Mouse (Mus musculus) intestine, embryonic 16.5 days (tissue): ENCODE data around the gene Repin1. TPM values are rescaled to one million over a fixed set of nuclear protein-coding genes. Genes with fewer than 3 reads are reported as not detected.

Source experiments
- ATAC-seq: fragments of 200-750 bp; cut with Nextera tagmentation; 2 replicates; pipeline ENCODE4 v1.8.0; 2017; ENCODE audit warnings: moderate TSS enrichment, moderate library complexity
- H3K27ac ChIP-seq: fragments of 300-500 bp; sonication (generic); 2 replicates; pipeline ENCODE4 v1.5.1; 2014; ENCODE audit warnings: mild to moderate bottlenecking, low read length
- H3K27me3 ChIP-seq: fragments of 300-500 bp; sonication (generic); replicated peaks from 2 replicates; pipeline ENCODE4 v1.6.1; 2014; ENCODE audit warnings: low read length, control low read depth, mixed read lengths; ENCODE audit not compliant: control insufficient read depth, insufficient read depth
- H3K36me3 ChIP-seq: fragments of 300-500 bp; sonication (generic); 2 replicates; pipeline ENCODE4 v1.6.1; 2014; ENCODE audit warnings: low read length, control low read depth; ENCODE audit not compliant: control insufficient read depth, insufficient read depth
- H3K4me1 ChIP-seq: fragments of 300-500 bp; sonication (generic); 2 replicates; pipeline ENCODE4 v1.6.1; 2014; ENCODE audit warnings: low read length, control low read depth, mixed read lengths; ENCODE audit not compliant: control insufficient read depth, insufficient read depth
- H3K4me2 ChIP-seq: fragments of 300-500 bp; sonication (generic); 2 replicates; pipeline ENCODE4 v1.6.1; 2014; ENCODE audit warnings: low read depth, low read length, control low read depth
- H3K4me3 ChIP-seq: fragments of 300-500 bp; sonication (generic); 2 replicates; pipeline ENCODE4 v1.5.1; 2014; ENCODE audit warnings: mild to moderate bottlenecking, low read length
- H3K9ac ChIP-seq: fragments of 300-500 bp; sonication (generic); 2 replicates; pipeline ENCODE4 v1.6.1; 2014; ENCODE audit warnings: low read depth, low read length
- H3K9me3 ChIP-seq: fragments of 300-500 bp; sonication (generic); 2 replicates; pipeline ENCODE4 v1.6.1; 2016; ENCODE audit warnings: low read length, control low read depth; ENCODE audit not compliant: control insufficient read depth
- WGBS: fragments of 180-500 bp; shearing (Covaris S2); extraction: QIAGEN DNeasy Blood & Tissue Kit; methylation state at CpG from one replicate; pipeline ENCODE4 v1.1.7; 2014; 5-methylcytosine and 5-hydroxymethylcytosine counted together
- polyA plus RNA-seq: library from polyadenylated mRNA; unstranded; fragments of >200 nt; fragmentation: Nextera tagmentation; extraction: Ambion mirVana; gene quantifications from 2 replicates; pipeline ENCODE4 v1.2.1, GENCODE M21; 2015

Gene Repin1
- polyA plus RNA-seq, 1 experiment from 2014 or later = 22.1 TPM

DNA sequence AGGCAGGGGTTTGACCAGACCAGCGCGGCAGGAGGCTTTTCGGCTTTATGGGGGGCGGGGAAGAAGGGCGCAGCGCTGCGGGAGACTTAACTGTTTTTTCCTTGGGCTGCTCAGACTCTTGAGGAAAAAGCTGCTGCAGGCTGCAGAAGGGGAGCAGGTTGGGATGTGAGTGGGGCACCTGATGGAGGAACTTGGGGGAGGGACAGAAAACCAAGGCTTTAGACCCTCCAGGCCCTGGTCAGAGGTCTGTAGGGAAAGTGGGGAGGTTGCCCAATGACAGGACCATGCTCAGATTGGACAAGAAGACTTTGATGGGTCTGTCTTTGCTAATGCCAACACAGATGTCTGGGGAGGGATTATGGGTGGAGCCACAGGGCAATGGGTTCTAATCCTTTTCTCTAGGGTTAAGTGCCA is 33.8 kb downstream of the Repin1 start:
- 5% methylated on average over 7 of the region's 7 CpGs for WGBS
- Histone ChIP-seq H3K36me3 (no peaks in the 10 kb centered on the region), H3K27ac (no peak overlapping the region), H3K9me3 (no peaks in the 10 kb centered on the region), H3K4me2 (peak overlapping the region; percentile 88), H3K4me3 (peak overlapping the region; percentile 56), H3K27me3 (peaks cover 19% of the 10 kb centered on the region), H3K4me1 (peaks cover 17% of the 10 kb centered on the region), H3K9ac (peak overlapping the region; percentile 70)
- ATAC-seq = no peak

DNA sequence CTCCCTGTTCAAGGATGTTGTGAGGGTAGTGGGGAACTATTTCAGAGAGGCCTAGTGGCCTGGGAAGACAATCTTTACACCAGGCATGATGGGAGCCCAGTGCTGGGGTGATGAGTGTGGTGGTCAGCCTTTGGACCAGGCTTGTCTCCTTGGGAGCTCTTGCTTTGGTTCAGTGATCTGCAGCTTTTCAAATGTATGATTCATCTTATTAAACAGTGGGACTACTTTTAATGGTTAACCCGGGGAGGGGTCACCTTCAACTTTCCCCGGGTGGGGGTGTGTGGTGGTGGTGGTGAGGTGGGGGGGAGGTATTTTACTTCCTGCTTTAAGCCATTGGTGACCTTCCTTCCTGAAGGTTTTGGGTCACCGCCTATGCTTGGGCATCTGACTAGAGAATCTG is 34.7 kb downstream of the Repin1 start:
- Histone ChIP-seq H3K9ac (no peak overlapping the region), H3K4me2 (no peak overlapping the region), H3K27ac (no peak overlapping the region), H3K4me3 (no peak overlapping the region), H3K27me3 (peaks cover 19% of the 10 kb centered on the region), H3K9me3 (no peaks in the 10 kb centered on the region), H3K36me3 (no peaks in the 10 kb centered on the region), H3K4me1 (peaks cover 17% of the 10 kb centered on the region)
- 64% methylated on average over 3 of the region's 3 CpGs for WGBS
- no peak for ATAC-seq

DNA sequence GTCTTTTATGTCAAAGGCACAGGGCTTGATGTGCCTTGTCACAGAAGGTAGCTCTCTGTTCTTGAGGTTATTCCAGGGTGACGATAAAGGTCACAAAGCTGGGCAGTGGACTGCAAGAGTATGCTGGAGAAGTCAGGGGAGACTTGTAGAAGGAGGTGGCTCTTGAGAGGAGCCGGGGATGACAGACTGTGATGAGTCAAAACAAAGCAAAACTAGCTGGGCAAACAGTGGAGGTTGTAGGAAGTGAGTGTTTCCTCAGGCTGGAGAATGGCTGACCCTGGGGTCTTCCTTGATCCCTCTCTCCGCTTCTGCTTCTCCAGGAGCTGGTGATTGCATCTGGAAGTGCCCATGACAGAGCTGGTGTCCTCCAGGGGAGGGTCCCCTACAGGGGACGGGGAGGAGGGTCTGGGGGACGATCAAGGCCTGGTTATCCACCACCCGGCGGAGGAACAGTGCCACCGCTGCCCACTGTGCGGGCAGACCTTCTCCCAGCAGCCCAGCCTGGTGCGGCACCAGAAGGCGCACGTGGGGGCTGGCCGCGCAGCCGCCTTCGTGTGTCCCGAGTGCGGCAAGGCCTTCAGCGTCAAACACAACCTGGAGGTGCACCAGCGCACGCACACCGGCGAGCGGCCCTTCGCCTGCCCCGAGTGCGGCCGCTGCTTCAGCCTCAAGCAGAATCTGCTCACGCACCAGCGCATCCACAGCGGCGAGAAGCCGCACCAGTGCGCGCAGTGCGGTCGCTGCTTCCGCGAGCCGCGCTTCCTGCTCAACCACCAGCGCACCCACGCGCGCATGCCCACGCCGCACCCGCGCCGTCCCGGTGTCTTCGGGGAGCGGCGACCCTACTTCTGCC is 35.4 kb downstream of the Repin1 start:
- Histone ChIP-seq H3K9me3 (no peaks in the 10 kb centered on the region), H3K4me1 (peaks cover 17% of the 10 kb centered on the region), H3K27me3 (peaks cover 19% of the 10 kb centered on the region), H3K36me3 (no peaks in the 10 kb centered on the region), H3K27ac (no peak overlapping the region), H3K4me3 (peak overlapping the region; percentile 52), H3K4me2 (peak overlapping the region; percentile 93), H3K9ac (peak overlapping the region; percentile 58)
- ATAC-seq = peak; percentile 34; the same call in 1 of the 2 replicates
- WGBS = 4% methylated on average over 54 of the region's 54 CpGs

DNA sequence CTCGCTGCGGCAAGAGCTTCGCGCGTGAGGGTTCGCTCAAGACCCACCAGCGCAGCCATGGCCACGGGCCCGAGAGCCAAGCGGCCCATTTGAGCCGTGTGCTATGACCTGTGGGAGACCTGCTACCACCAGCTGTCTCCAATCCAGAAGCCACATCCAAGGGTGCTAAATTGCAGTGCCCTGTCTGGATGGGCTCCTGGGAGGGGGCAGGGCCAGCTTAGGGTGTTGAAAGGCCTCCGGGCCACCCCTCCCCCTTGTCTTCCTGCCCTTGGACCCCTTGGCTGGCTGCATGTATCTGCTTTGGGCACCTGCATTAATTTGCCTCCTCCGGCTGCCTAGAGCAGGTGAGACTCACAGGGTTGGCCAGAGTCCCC is 36.0 kb downstream of the Repin1 start:
- 12% methylated on average over 13 of the region's 13 CpGs for WGBS
- peak overlapping the region; percentile 58 for H3K9ac ChIP-seq
- peak overlapping the region; percentile 52 for H3K4me3 ChIP-seq
- peak; percentile 32; the same call in 1 of the 2 replicates for ATAC-seq
- no peak overlapping the region for H3K27ac ChIP-seq
- peaks cover 17% of the 10 kb centered on the region for H3K4me1 ChIP-seq
- H3K36me3 ChIP-seq = no peaks in the 10 kb centered on the region
- H3K9me3 ChIP-seq = no peaks in the 10 kb centered on the region
- peaks cover 19% of the 10 kb centered on the region for H3K27me3 ChIP-seq
- peak overlapping the region; percentile 93 for H3K4me2 ChIP-seq

DNA sequence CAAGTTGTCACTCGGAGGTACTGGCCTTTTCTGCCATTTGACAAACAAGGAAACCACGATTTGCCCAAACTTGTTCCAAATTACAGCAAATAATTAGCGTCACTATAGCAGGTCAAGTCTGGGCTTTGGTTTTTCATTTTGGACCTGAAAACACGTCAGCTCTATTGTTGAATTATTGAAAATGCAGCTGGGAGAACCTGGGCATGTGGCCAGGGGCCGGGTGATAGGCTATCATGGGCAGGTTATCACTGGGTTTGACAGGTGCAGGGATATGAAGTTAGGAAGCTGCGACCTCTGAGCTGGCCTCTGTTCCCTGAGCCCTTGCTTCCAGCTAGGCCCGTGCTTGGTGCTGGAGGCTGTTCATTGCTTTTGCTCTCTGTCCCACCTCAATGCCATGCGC is 37.1 kb downstream of the Repin1 start:
- 88% methylated on average over 8 of the region's 8 CpGs for WGBS
- Histone ChIP-seq H3K27me3 (peaks cover 19% of the 10 kb centered on the region), H3K4me1 (peaks cover 17% of the 10 kb centered on the region), H3K9ac (no peak overlapping the region), H3K36me3 (no peaks in the 10 kb centered on the region), H3K9me3 (no peaks in the 10 kb centered on the region), H3K27ac (no peak overlapping the region), H3K4me3 (no peak overlapping the region), H3K4me2 (no peak overlapping the region)
- no peak for ATAC-seq

DNA sequence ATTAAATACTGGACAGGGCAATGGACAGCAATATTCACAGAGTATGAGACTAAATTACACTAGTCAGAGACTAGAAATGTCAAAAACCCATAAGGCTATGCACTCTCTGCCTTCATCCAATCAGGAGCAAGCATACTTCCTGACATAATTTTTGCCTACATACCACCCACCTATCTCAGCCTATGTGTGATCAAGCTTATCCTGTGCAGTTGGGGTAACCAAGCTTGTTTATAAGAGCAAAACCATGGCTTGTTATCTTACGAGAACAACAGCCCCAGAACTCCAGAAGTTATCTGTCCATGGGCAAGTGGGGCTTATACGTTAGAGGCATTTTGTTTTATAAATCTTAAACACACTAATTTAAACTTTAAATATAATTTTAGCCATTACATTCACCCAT is 41.4 kb downstream of the Repin1 start:
- no peaks in the 10 kb centered on the region for H3K9me3 ChIP-seq
- H3K27me3 ChIP-seq = no peaks in the 10 kb centered on the region
- no peak for ATAC-seq
- 81% methylated on average over 2 of the region's 2 CpGs for WGBS
- H3K36me3 ChIP-seq = no peaks in the 10 kb centered on the region
- H3K9ac ChIP-seq = no peak overlapping the region
- no peak overlapping the region for H3K4me2 ChIP-seq
- no peaks in the 10 kb centered on the region for H3K4me1 ChIP-seq
- no peak overlapping the region for H3K27ac ChIP-seq
- no peak overlapping the region for H3K4me3 ChIP-seq

DNA sequence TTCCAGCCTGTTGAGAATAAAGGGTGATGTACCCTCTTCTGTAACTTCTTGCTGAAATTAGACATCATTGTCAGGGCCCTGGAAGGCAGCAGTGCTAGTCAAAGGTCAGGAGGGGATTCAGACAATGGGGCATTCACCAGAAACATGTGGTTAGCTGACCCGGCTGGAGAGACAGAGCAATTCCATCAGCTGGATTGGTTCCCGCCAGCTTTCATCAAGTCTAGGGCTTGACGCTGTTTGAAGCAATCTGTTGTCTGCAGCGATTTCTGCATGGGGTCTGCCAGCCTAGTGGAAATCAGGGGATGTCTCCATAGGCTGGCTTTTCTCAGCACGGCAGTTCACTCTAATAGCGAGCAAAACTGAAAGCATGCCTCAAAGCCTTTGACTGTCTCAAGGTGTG is 42.8 kb downstream of the Repin1 start:
- Histone ChIP-seq H3K27ac (no peak overlapping the region), H3K4me2 (no peak overlapping the region), H3K4me3 (no peak overlapping the region), H3K9ac (no peak overlapping the region), H3K4me1 (no peaks in the 10 kb centered on the region), H3K9me3 (no peaks in the 10 kb centered on the region), H3K36me3 (no peaks in the 10 kb centered on the region), H3K27me3 (no peaks in the 10 kb centered on the region)
- WGBS = 67% methylated on average over 6 of the region's 6 CpGs
- ATAC-seq = no peak

DNA sequence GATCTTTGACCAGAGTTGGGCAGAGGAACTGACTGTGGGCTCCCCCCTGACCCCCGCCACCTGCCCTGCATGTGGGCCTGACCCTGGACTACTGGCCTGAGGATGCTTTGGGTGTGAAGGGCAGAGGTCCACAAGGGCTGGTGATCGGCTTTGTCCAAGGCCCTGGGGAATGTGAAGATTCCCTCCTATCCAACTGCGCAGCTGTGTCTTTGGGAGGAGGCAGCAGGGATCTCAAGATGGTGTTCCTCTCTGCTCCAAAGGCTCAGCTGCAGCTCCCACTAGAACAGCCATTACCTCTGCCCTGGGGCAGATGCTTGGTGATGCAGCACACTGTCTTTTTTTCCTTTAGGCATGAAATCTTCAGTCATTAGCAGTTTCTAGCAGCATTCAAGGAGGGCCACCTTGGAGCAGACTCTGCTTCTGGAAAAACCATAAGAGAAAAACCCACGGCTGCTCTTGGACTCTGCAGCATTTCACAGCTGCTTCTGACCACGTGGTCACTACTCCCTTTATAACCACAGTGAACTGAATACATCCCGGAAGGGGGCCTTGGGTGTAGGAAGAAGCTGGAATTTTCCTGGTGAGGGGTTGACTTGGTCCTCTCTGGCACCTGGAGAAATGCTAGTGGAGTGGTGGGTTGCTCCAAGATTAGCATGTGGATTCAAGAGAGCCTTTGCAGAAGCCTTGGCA is 44.3 kb downstream of the Repin1 start:
- Histone ChIP-seq H3K4me2 (no peak overlapping the region), H3K36me3 (no peaks in the 10 kb centered on the region)
- WGBS = 65% methylated on average over 6 of the region's 6 CpGs

DNA sequence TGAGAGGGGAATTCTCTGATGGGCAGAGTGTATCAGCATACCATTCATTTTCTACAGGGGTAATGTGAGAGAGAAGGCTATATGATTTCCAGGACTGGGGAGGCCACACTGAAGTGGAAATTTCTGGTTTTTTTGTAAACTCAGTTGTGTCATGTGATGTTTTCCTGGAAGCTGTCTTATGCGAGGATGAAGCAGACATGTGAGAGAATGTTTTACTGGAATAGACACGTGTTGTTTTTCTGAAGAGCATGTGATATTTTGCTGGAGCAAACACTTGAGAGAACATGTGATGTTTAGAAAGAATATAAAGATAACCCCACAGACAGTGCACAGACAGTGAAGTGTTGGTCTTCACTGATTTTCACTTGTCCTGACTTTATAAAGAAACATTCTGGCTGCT is 44.9 kb downstream of the Repin1 start:
- Histone ChIP-seq H3K4me3 (no peak overlapping the region), H3K27ac (no peak overlapping the region), H3K4me1 (no peaks in the 10 kb centered on the region), H3K36me3 (no peaks in the 10 kb centered on the region), H3K4me2 (no peak overlapping the region), H3K9me3 (no peaks in the 10 kb centered on the region), H3K9ac (no peak overlapping the region), H3K27me3 (no peaks in the 10 kb centered on the region)
- 69% methylated on average over 2 of the region's 2 CpGs for WGBS
- no peak for ATAC-seq

More for the DNA sequence above, 44.3 kb downstream of the Repin1 start:
- Histone ChIP-seq H3K9ac (no peak overlapping the region), H3K27me3 (no peaks in the 10 kb centered on the region), H3K9me3 (no peaks in the 10 kb centered on the region), H3K4me3 (no peak overlapping the region), H3K27ac (no peak overlapping the region), H3K4me1 (no peaks in the 10 kb centered on the region)
- no peak for ATAC-seq
